ENCODE assay signal across 9 mouse cellular contexts in genomic region chr6:122490929-122491512, GRCm38 (mm10). TPM values are rescaled to one million over a fixed set of nuclear protein-coding genes. Genes with fewer than 3 reads are reported as not detected.
DNase-seq lines count a peak whose midpoint lies in the region; ATAC-seq and TF ChIP-seq lines count a peak whose summit lies in the region.
"Had no signal": no experiment of that assay in that cellular context is flagged by ENCODE, and none has a peak within 500 bp of the region (broad histone marks: within the 10 kb centered on the region; RNA-seq: fewer than 3 reads in every experiment).

No protein-coding gene starts in this region.

- H3K9me3 ChIP-seq in heart, embryonic 11.5 days (replicated peaks; ENCODE audit: control insufficient read depth, low read length): no peaks in the 10 kb centered on the region
- H3K9me3 ChIP-seq in hindbrain, embryonic 13.5 days: no peaks in the 10 kb centered on the region
- no peaks in the 10 kb centered on the region for H3K9me3 ChIP-seq in midbrain, embryonic 13.5 days

- H3K36me3 ChIP-seq in heart, embryonic 11.5 days (ENCODE audit: control insufficient read depth, insufficient read depth, low read length): no peaks in the 10 kb centered on the region
- H3K36me3 ChIP-seq in hindbrain, embryonic 13.5 days: no peaks in the 10 kb centered on the region
- H3K36me3 ChIP-seq in midbrain, embryonic 13.5 days: no peaks in the 10 kb centered on the region

- no peak for ATAC-seq in heart, embryonic 11.5 days (replicated peaks; ENCODE audit: insufficient number of reproducible peaks, low FRiP score, low TSS enrichment)
- no peak for ATAC-seq in hindbrain, embryonic 13.5 days (ENCODE audit: low FRiP score)
- no peak for ATAC-seq in midbrain, embryonic 13.5 days

- WGBS in heart, embryonic 11.5 days (ENCODE audit: insufficient replicate concordance): 16% methylated on average over 15 of the region's 15 CpGs
- WGBS in hindbrain, embryonic 13.5 days: 29% methylated on average over 15 of the region's 15 CpGs
- WGBS in midbrain, embryonic 13.5 days: 28% methylated on average over 15 of the region's 15 CpGs

- H3K4me1 ChIP-seq in heart, embryonic 11.5 days (ENCODE audit: control insufficient read depth, insufficient read depth, low read length): peaks cover 15% of the 10 kb centered on the region
- peaks cover 36% of the 10 kb centered on the region for H3K4me1 ChIP-seq in hindbrain, embryonic 13.5 days (replicated peaks)
- H3K4me1 ChIP-seq in midbrain, embryonic 13.5 days (replicated peaks): peaks cover 45% of the 10 kb centered on the region

- TF ChIP-seq POLR2A in brain, embryonic 14.5 days (IDR thresholded peaks at IDR 0.05; ENCODE audit: borderline replicate concordance, extremely low read depth, insufficient read depth, insufficient read length, poor library complexity, severe bottlenecking): no peak

- peaks cover 12% of the 10 kb centered on the region; the same call in 1 of the 2 replicates for H3K27me3 ChIP-seq in heart, embryonic 11.5 days (ENCODE audit: control insufficient read depth, insufficient read depth, low read length)
- H3K27me3 ChIP-seq in hindbrain, embryonic 13.5 days: 0 out of 2 replicates have a peak, but pooled peaks cover 9% of the 10 kb centered on the region
- H3K27me3 ChIP-seq in midbrain, embryonic 13.5 days: peaks cover 3% of the 10 kb centered on the region; the same call in 1 of the 2 replicates

- H3K4me2 ChIP-seq in heart, embryonic 11.5 days: peak overlapping the region; percentile 83
- peak overlapping the region; percentile 63 for H3K4me2 ChIP-seq in hindbrain, embryonic 13.5 days
- H3K4me2 ChIP-seq in midbrain, embryonic 13.5 days (replicated peaks): peak overlapping the region; percentile 58

- TF ChIP-seq CTCF in brain, embryonic 14.5 days (IDR thresholded peaks at IDR 0.05; ENCODE audit: borderline replicate concordance, extremely low read depth, insufficient read depth, insufficient read length): no peak

- peak overlapping the region; percentile 77 for H3K27ac ChIP-seq in heart, embryonic 11.5 days (ENCODE audit: low read depth, low read length)
- H3K27ac ChIP-seq in hindbrain, embryonic 13.5 days: peak overlapping the region; percentile 80
- H3K27ac ChIP-seq in midbrain, embryonic 13.5 days: peak overlapping the region; percentile 81

- intact Hi-C loops in heart, postnatal 25 days (cut with DNase I): no loop called here

- DNase-seq in heart, postnatal 25 days (ENCODE audit: low spot score): no peak
- peak; percentile 55 for DNase-seq in brain, embryonic 14.5 days (ENCODE audit: low read depth)
- no peak for DNase-seq in spleen, postnatal 14 days (ENCODE audit: low spot score in 2 of 2)
- DNase-seq in cerebellum, adult 11-12 months: no peak
- no peak for DNase-seq in adrenal gland, postnatal 25 days

- peak overlapping the region; percentile 69 for H3K9ac ChIP-seq in heart, embryonic 11.5 days (ENCODE audit: low read depth, low read length)
- peak overlapping the region; percentile 68 for H3K9ac ChIP-seq in hindbrain, embryonic 13.5 days
- peak overlapping the region; percentile 56 for H3K9ac ChIP-seq in midbrain, embryonic 13.5 days (replicated peaks)

- peak overlapping the region; percentile 50 for H3K4me3 ChIP-seq in heart, embryonic 11.5 days (ENCODE audit: low read depth, low read length)
- peak overlapping the region; percentile 39 for H3K4me3 ChIP-seq in hindbrain, embryonic 13.5 days
- peak overlapping the region; percentile 39 for H3K4me3 ChIP-seq in midbrain, embryonic 13.5 days (replicated peaks)

RNA-seq across cellular contexts. Expression of gene Rimklb, which starts 7.5 kb away (rescaled TPM):
- polyA plus RNA-seq in heart, embryonic 11.5 days (2014; fragmentation: Nextera tagmentation; extraction: Ambion mirVana): 8.7 and 10.9 TPM in 2 replicates
- not detected for total RNA-seq in heart, postnatal 25 days (2021)
- 115 and 127 TPM in 2 replicates for polyA plus RNA-seq in brain, embryonic 14.5 days (2012; rRNA removed)
- 102 and 103 TPM in 2 replicates for polyA plus RNA-seq in hindbrain, embryonic 13.5 days (2015; fragmentation: Nextera tagmentation; extraction: Ambion mirVana)
- 98.2 and 104 TPM in 2 replicates for polyA plus RNA-seq in midbrain, embryonic 13.5 days (2015; fragmentation: Nextera tagmentation; extraction: Ambion mirVana)
- total RNA-seq in adrenal gland, postnatal 25 days (2021): 0.52 TPM in 1 of 2 replicates, not detected in the other
- total RNA-seq: liver, adult 2 months had no signal
- polyA plus RNA-seq: liver, adult 2 months had no signal

RNA-seq across cellular contexts. Expression of gene Mfap5, which starts 14.6 kb away (rescaled TPM):
- polyA plus RNA-seq in heart, embryonic 11.5 days (2014; fragmentation: Nextera tagmentation; extraction: Ambion mirVana): 5.4 and 5.9 TPM in 2 replicates
- total RNA-seq in heart, postnatal 25 days (2021): 10 to 100 TPM; 37.3 to 50.0 TPM
- 2.0 TPM in 2 replicates for polyA plus RNA-seq in brain, embryonic 14.5 days (2012; rRNA removed)
- 1.7 and 1.9 TPM in 2 replicates for polyA plus RNA-seq in hindbrain, embryonic 13.5 days (2015; fragmentation: Nextera tagmentation; extraction: Ambion mirVana)
- polyA plus RNA-seq in midbrain, embryonic 13.5 days (2015; fragmentation: Nextera tagmentation; extraction: Ambion mirVana): 1.7 and 1.8 TPM in 2 replicates
- total RNA-seq in adrenal gland, postnatal 25 days (2021): 7.5 and 8.6 TPM in 2 replicates
- polyA plus RNA-seq: liver, adult 2 months had no signal
